Mouse (Mus musculus) liver, postnatal 0 days (tissue): Measurements from ENCODE around the gene Zfp318.

Experiments used
- CTCF ChIP-seq: sonication (generic); IDR thresholded peaks from 2 replicates; pipeline ENCODE4 v1.5.1; 2016; ENCODE audit warnings: antibody characterized with exemption, low read depth
- EP300 ChIP-seq: IDR thresholded peaks from 2 replicates; pipeline ENCODE4 v1.6.1; 2016; ENCODE audit warnings: antibody characterized with exemption, low read depth, mild to moderate bottlenecking

DNA sequence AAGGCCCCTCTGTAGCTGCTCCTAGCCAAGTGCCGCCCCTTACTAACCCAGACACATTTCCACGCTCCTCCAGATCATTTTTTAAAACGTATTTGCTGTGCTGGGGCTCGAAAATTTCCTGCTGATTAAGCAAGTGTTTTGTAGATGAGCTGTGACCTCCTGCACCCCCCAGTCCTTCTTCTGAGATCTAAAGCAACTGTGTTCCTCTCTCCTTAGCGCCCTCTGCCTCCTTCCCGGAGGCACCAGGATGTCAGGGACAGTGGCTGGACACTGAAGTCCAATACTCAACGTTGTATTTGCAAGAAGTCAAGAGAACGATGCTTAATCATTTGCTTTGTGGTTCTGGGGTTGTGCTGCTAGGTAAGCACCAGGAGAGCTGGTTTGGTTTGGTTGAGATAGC, 77.8 kb downstream of the Zfp318 start:
- no peak for TF ChIP-seq CTCF
- TF ChIP-seq EP300: no peak
